Mouse (Mus musculus) layer of hippocampus, postnatal 36 days (tissue): ENCODE measurements around the gene Gm49388. TPM values are rescaled to one million over a fixed set of nuclear protein-coding genes. Genes with fewer than 3 reads are reported as not detected.

Experiments used
- DNase-seq, 2 experiments: peaks; one replicate each; pipeline ENCODE4 v3.0.0; 2022
- total RNA-seq, 2 experiments: library from RNA; stranded (reverse); gene quantifications; 2 replicates each; pipeline ENCODE4 v1.2.3; 2021

The Gm49388 gene
- total RNA-seq, 2 experiments from 2014 or later = 2.4 to 2.9 TPM

- DNase-seq = peak; percentile 94
These were observed 56.1 kb downstream of the Gm49388 start for GRCm38 (mm10) chr7:127841340-127842000.

- peak; percentile 70 to 71 for DNase-seq
These were observed 56.8 kb downstream of the Gm49388 start for GRCm38 (mm10) chr7:127842001-127842718.

GRCm38 (mm10) chr7:127849973-127850875 lies 64.8 kb downstream of the Gm49388 start:
- no peak for DNase-seq

- DNase-seq = no peak
These were observed 65.5 kb downstream of the Gm49388 start for GRCm38 (mm10) chr7:127850906-127851305.

Other genes starting within 250 kb of the Gm49388 start
- gene Tmem265, start 224.2 kb upstream of the Gm49388 start, total RNA-seq = 1 to 10 TPM in 1 of 2 experiments, under 1 TPM in 1; 0.38 to 1.2 TPM
- 10 to 100 TPM; 86.3 to 95.5 TPM for gene Phkg2, start 212.3 kb upstream of the Gm49388 start, total RNA-seq
- gene Ccdc189, start 197.0 kb upstream of the Gm49388 start, total RNA-seq = 1 to 10 TPM; 8.4 to 8.6 TPM
- 10 to 100 TPM; 64.2 to 66.7 TPM for gene Rnf40, start 196.8 kb upstream of the Gm49388 start, total RNA-seq
- 10 to 100 TPM; 23.9 to 24.2 TPM for gene Zfp629, start 169.8 kb upstream of the Gm49388 start, total RNA-seq
- 10 to 100 TPM; 23.1 to 25.8 TPM for gene Bcl7c, start 76.7 kb upstream of the Gm49388 start, total RNA-seq
- 1 to 10 TPM; 2.1 to 2.4 TPM for gene Ctf1, start 72.9 kb upstream of the Gm49388 start, total RNA-seq
- gene Ctf2, start 53.4 kb upstream of the Gm49388 start, total RNA-seq = not detected
- gene Fbxl19, start 41.1 kb upstream of the Gm49388 start, total RNA-seq = 10 to 100 TPM; 63.5 to 65.2 TPM
- gene Orai3, start 15.8 kb upstream of the Gm49388 start, total RNA-seq = 10 to 100 TPM; 31.1 to 32.6 TPM
- 10 to 100 TPM; 46.2 to 46.9 TPM for gene Setd1a, start 8.9 kb upstream of the Gm49388 start, total RNA-seq
- gene Hsd3b7, start 15.0 kb downstream of the Gm49388 start, total RNA-seq = 1 to 10 TPM; 8.3 to 8.6 TPM
- 10 to 100 TPM; 64.3 to 64.7 TPM for gene Stx4a, start 38.7 kb downstream of the Gm49388 start, total RNA-seq
- 100 to 1,000 TPM; 342 to 346 TPM for gene Stx1b, start 38.9 kb downstream of the Gm49388 start, total RNA-seq
- gene Zfp646, start 90.6 kb downstream of the Gm49388 start, total RNA-seq = 10 to 100 TPM; 33.2 to 36.3 TPM
- gene Zfp668, start 91.2 kb downstream of the Gm49388 start, total RNA-seq = 10 to 100 TPM; 24.5 to 25.5 TPM
- 1 to 10 TPM; 3.7 to 4.0 TPM for gene Prss53, start 105.4 kb downstream of the Gm49388 start, total RNA-seq
- gene Gm21974, start 109.8 kb downstream of the Gm49388 start, total RNA-seq = not detected
- gene Vkorc1, start 110.0 kb downstream of the Gm49388 start, total RNA-seq = 10 to 100 TPM; 24.0 to 25.0 TPM
- gene Bckdk, start 118.5 kb downstream of the Gm49388 start, total RNA-seq = 10 to 100 TPM; 35.7 to 41.6 TPM
- 10 to 100 TPM; 33.8 to 36.2 TPM for gene Kat8, start 126.9 kb downstream of the Gm49388 start, total RNA-seq
- under 1 TPM; 0.68 to 0.80 TPM for gene Prss8, start 144.5 kb downstream of the Gm49388 start, total RNA-seq
- gene Prss36, start 161.1 kb downstream of the Gm49388 start, total RNA-seq = 10 to 100 TPM; 11.0 to 11.6 TPM
- gene Fus, start 181.8 kb downstream of the Gm49388 start, total RNA-seq = 100 to 1,000 TPM; 301 to 325 TPM
- gene Pycard, start 208.3 kb downstream of the Gm49388 start, total RNA-seq = 1 to 10 TPM; 1.9 to 2.4 TPM
- gene Trim72, start 218.3 kb downstream of the Gm49388 start, total RNA-seq = under 1 TPM; 0.42 to 0.56 TPM